Mouse (Mus musculus) myocyte (in vitro differentiated cells): Measurements from ENCODE around the gene Sh3pxd2a. TPM values are rescaled to one million over a fixed set of nuclear protein-coding genes. Genes with fewer than 3 reads are reported as not detected.

Experiments used
- H3K27me3 ChIP-seq: one replicate; pipeline ENCODE4 v1.6.1; 2011; ENCODE audit not compliant: control insufficient read depth, insufficient read depth, insufficient read length
- H3K36me3 ChIP-seq: one replicate; pipeline ENCODE4 v1.6.1; 2011; ENCODE audit not compliant: control insufficient read depth, insufficient read depth
- H3K4me2 ChIP-seq: one replicate; pipeline ENCODE4 v1.6.1; 2011; ENCODE audit warnings: low read depth, control low read depth
- H3K4me3 ChIP-seq: one replicate; pipeline ENCODE4 v1.5.1; 2011; ENCODE audit warnings: mild to moderate bottlenecking, control low read depth, moderate library complexity
- H3K79me2 ChIP-seq: one replicate; pipeline ENCODE4 v1.6.1; 2011; ENCODE audit not compliant: control insufficient read depth, insufficient read depth
- H3ac ChIP-seq: one replicate; pipeline ENCODE4 v1.6.1; 2011; ENCODE audit not compliant: control insufficient read depth, insufficient read length
- CEBPB ChIP-seq: IDR thresholded peaks from 2 replicates; pipeline ENCODE4 v1.6.1; 2011; ENCODE audit warnings: mild to moderate bottlenecking, moderate library complexity; ENCODE audit not compliant: poor library complexity, insufficient read depth, severe bottlenecking
- E2F4 ChIP-seq: IDR thresholded peaks from one replicate; pipeline ENCODE4 v1.6.1; 2011; ENCODE audit warnings: mild to moderate bottlenecking, control low read depth, moderate library complexity; ENCODE audit not compliant: insufficient read depth
- MAX ChIP-seq: IDR thresholded peaks from one replicate; pipeline ENCODE4 v1.6.1; 2011; ENCODE audit warnings: low read depth, mild to moderate bottlenecking, control low read depth
- MYOD1 ChIP-seq, 3 experiments: IDR thresholded peaks; one replicate each; pipeline ENCODE4 v1.6.1; 2011; ENCODE audit warnings: control low read depth in 2 of 3, low read depth in 2 of 3, mild to moderate bottlenecking in 2 of 3, moderate library complexity in 1 of 3; ENCODE audit not compliant: insufficient read length in 2 of 3, control insufficient read depth in 1 of 3
- MYOG ChIP-seq, 3 experiments: IDR thresholded peaks; one replicate each; pipeline ENCODE4 v1.6.1; 2011; ENCODE audit warnings: control low read depth in 2 of 3, low read depth in 2 of 3, mild to moderate bottlenecking in 2 of 3; ENCODE audit not compliant: insufficient read length in 2 of 3, control insufficient read depth in 1 of 3, insufficient read depth in 1 of 3
- POLR2A ChIP-seq: IDR thresholded peaks from one replicate; pipeline ENCODE4 v1.6.1; 2011; ENCODE audit warnings: low read depth, mild to moderate bottlenecking, control low read depth, moderate library complexity; ENCODE audit not compliant: insufficient read length
- POLR2AphosphoS2 ChIP-seq: IDR thresholded peaks from one replicate; pipeline ENCODE4 v1.6.1; 2011; ENCODE audit warnings: low read depth, control low read depth; ENCODE audit not compliant: insufficient read length
- REST ChIP-seq: IDR thresholded peaks from one replicate; pipeline ENCODE4 v1.6.1; 2011; ENCODE audit warnings: mild to moderate bottlenecking, control low read depth, moderate library complexity; ENCODE audit not compliant: insufficient read depth, insufficient read length
- SRF ChIP-seq: IDR thresholded peaks from one replicate; pipeline ENCODE4 v1.6.1; 2011; ENCODE audit warnings: low read depth; ENCODE audit not compliant: control insufficient read depth, insufficient read length
- TCF12 ChIP-seq: IDR thresholded peaks from one replicate; pipeline ENCODE4 v1.6.1; 2011; ENCODE audit warnings: mild to moderate bottlenecking, control low read depth; ENCODE audit not compliant: poor library complexity, insufficient read depth, severe bottlenecking
- TCF3 ChIP-seq: IDR thresholded peaks from one replicate; pipeline ENCODE4 v1.6.1; 2011; ENCODE audit warnings: low read depth, control low read depth; ENCODE audit not compliant: insufficient read length
- USF1 ChIP-seq: IDR thresholded peaks from one replicate; pipeline ENCODE4 v1.6.1; 2011; ENCODE audit warnings: low read depth, mild to moderate bottlenecking, control low read depth, moderate library complexity
- polyA plus RNA-seq: library from polyadenylated mRNA; unstranded; fragments of >200 nt; fragmentation: generic; extraction: Trizol; gene quantifications from one replicate; pipeline ENCODE4 v1.2.1, GENCODE M21; 2012; ENCODE audit warnings: missing spikeins

The Sh3pxd2a gene
- polyA plus RNA-seq, 1 experiment = 59.5 TPM

GRCm38 (mm10) chr19:47507128-47508121 lies 43.2 kb upstream of the Sh3pxd2a start:
- Histone ChIP-seq H3K36me3 (no peaks in the 10 kb centered on the region), H3K4me2 (peak overlapping the region; percentile 97), H3K4me3 (peak overlapping the region; percentile 18), H3K27me3 (no peaks in the 10 kb centered on the region), H3K79me2 (peaks cover 3% of the 10 kb centered on the region), H3ac (no peak overlapping the region)
- TF ChIP-seq MYOD1 (IDR thresholded peaks at IDR 0.05; ENCODE audit: control insufficient read depth in 1 of 3, insufficient read length in 2 of 3, low read depth in 2 of 3) (no peak), USF1 (no peak), MYOG (IDR thresholded peaks at IDR 0.05; ENCODE audit: control insufficient read depth in 1 of 3, insufficient read depth in 1 of 3, insufficient read length in 2 of 3, low read depth in 2 of 3) (no peak), SRF (no peak), TCF3 (no peak), CEBPB (no peak), POLR2A (no peak), TCF12 (no peak), E2F4 (no peak), POLR2AphosphoS2 (no peak), REST (no peak), MAX (no peak)

GRCm38 (mm10) chr19:47503625-47504024 lies 39.4 kb upstream of the Sh3pxd2a start:
- no peak for TF ChIP-seq CEBPB
- H3K79me2 ChIP-seq = peaks cover 3% of the 10 kb centered on the region

GRCm38 (mm10) chr19:47502563-47502962 lies 38.4 kb upstream of the Sh3pxd2a start:
- Histone ChIP-seq H3ac (no peak overlapping the region), H3K27me3 (no peaks in the 10 kb centered on the region), H3K36me3 (no peaks in the 10 kb centered on the region), H3K79me2 (peaks cover 3% of the 10 kb centered on the region), H3K4me2 (no peak overlapping the region), H3K4me3 (no peak overlapping the region)
- no peak for TF ChIP-seq MAX
- TF ChIP-seq TCF3 = no peak
- TF ChIP-seq SRF = no peak
- TF ChIP-seq POLR2AphosphoS2 = no peak
- no peak for TF ChIP-seq MYOG (IDR thresholded peaks at IDR 0.05; ENCODE audit: control insufficient read depth in 1 of 3, insufficient read depth in 1 of 3, insufficient read length in 2 of 3, low read depth in 2 of 3)
- TF ChIP-seq REST = no peak
- no peak for TF ChIP-seq E2F4
- no peak for TF ChIP-seq TCF12
- TF ChIP-seq CEBPB = no peak

More at GRCm38 (mm10) chr19:47503625-47504024, 39.4 kb upstream of the Sh3pxd2a start:
- Histone ChIP-seq H3K36me3 (no peaks in the 10 kb centered on the region), H3K4me2 (no peak overlapping the region), H3ac (no peak overlapping the region), H3K4me3 (no peak overlapping the region), H3K27me3 (no peaks in the 10 kb centered on the region)

- peak in 1 of 3 experiments; percentile 39 for TF ChIP-seq MYOG (IDR thresholded peaks at IDR 0.05; ENCODE audit: control insufficient read depth in 1 of 3, insufficient read depth in 1 of 3, insufficient read length in 2 of 3, low read depth in 2 of 3)
- peak in 1 of 3 experiments; percentile 34 for TF ChIP-seq MYOD1 (IDR thresholded peaks at IDR 0.05; ENCODE audit: control insufficient read depth in 1 of 3, insufficient read length in 2 of 3, low read depth in 2 of 3)
- no peak for TF ChIP-seq TCF3
- no peak for TF ChIP-seq USF1
- TF ChIP-seq REST = no peak
Measured at GRCm38 (mm10) chr19:47500389-47501011, 36.3 kb upstream of the Sh3pxd2a start.

GRCm38 (mm10) chr19:47499841-47500240 lies 35.6 kb upstream of the Sh3pxd2a start:
- no peak overlapping the region for H3ac ChIP-seq
- TF ChIP-seq CEBPB = no peak
- TF ChIP-seq REST = no peak
- no peak for TF ChIP-seq TCF3
- TF ChIP-seq POLR2A = no peak
- no peak for TF ChIP-seq E2F4
- no peak overlapping the region for H3K4me2 ChIP-seq
- H3K27me3 ChIP-seq = no peaks in the 10 kb centered on the region
- H3K79me2 ChIP-seq = peaks cover 3% of the 10 kb centered on the region
- no peak overlapping the region for H3K4me3 ChIP-seq
- no peaks in the 10 kb centered on the region for H3K36me3 ChIP-seq

More at GRCm38 (mm10) chr19:47500389-47501011, 36.3 kb upstream of the Sh3pxd2a start:
- Histone ChIP-seq H3K4me3 (no peak overlapping the region), H3K4me2 (no peak overlapping the region), H3K36me3 (no peaks in the 10 kb centered on the region), H3K79me2 (peaks cover 3% of the 10 kb centered on the region), H3ac (no peak overlapping the region), H3K27me3 (no peaks in the 10 kb centered on the region)
